Mouse (Mus musculus) 3134 (cell line): ENCODE data around the gene Lipf.

ENCODE experiments used
- DNase-seq: peaks from one replicate; pipeline ENCODE4 v3.0.0-alpha.2; 2011; ENCODE audit warnings: low spot score; ENCODE audit not compliant: insufficient read length; ENCODE audit errors: extremely low read depth

The Lipf gene

DNA sequence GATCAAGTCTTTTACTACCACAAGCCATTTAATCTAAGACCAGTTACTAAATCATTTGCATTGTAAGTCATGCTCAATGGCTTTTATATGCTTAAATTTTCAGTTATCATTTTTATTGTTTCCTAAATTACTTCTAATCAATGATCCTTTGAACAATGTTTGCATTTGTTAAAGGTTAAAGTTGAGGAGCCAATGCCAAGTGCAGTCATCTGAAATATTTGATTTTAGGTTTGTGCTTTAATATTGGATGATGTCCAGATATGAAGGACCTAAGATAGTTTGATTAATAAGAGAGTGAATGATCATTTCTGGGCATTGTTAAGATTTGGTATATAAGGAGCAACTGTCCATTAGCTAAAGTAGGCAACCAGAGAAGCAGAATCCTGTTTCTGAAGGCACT lies at the start of gene Lipf:
Gene Lipf, plus strand, starts transcription at position 301 of the 400 bp plus-strand sequence.
- no peak for DNase-seq

DNA sequence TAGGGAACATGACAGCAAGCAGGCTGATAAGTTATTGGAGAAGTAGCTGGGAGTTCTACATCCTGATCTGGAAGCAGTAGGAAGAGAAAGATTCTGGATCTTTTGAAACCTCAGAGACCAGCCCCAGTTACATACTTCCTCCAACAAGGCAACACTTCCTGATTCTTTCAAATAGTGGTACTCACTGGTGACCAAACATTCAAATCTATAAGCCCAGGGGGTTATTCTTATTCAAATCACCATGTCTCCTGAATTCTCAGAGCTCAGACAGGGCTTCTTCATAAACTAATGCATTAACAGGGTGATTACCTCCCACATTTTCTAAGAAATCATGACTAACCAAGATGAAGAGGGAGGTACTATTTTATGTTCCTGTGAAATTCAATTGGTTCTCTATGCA lies 36.9 kb upstream of the Lipf start:
- no peak for DNase-seq

DNA sequence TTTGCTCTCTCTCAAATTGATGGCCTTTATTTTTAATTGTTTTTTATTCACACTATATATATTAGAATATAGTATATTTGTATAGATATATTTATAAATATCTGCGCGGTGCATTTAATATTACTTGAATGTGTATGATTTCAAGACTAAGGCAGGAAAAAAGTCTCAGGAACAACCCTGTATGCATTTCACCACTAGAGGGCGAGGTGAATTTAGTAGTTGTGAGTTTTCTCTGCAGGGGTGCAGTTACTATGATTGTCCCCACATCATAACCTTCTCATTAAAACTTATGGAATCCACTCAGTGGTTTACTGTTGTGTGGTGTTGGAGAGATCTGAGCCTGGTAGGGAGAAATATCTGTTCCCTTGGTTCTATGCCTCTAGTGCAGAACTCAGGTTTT lies 18.0 kb downstream of the Lipf start:
- no peak for DNase-seq

DNA sequence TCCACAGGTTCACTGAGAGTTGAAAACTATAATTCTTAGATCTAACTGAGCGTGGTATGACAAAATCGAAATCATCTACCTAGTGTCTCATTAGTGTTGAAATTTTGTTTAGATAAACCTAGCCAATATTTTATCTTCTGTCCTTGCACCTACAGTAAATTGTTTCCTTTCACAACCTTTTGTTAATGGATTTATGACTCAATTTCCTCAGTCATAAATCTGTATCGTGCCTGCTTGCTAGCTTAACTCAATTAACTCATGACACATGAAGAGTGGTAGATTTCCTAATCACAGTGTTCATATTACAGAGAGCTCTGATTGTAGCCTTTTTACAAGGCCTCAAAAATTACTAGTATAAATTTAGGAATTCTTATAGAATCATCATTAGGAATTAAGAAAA lies 22.1 kb downstream of the Lipf start:
- no peak for DNase-seq

DNA sequence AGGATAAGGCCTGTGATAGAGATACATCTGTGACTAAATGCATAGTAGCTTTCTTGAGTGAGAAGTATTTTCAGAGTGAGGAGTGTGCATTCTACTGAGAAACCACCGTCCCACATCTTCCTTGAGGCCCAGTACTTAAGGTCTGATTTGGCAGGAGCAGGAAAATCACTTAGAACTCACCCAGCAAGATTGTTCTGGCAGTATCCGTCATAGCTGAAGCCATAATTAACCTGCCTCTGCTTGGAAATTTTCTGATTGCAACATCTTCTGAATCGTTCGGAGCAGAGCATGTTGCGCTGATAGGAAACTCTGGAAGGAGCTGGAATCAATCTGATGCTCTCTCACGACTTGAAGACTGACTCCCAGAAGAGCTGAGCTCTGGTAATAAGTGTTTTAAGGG lies 47.0 kb downstream of the Lipf start, which contains the start of gene Lipk:
Gene Lipk, plus strand, starts transcription at position 289 of the 400 bp plus-strand sequence.
- DNase-seq = no peak

DNA sequence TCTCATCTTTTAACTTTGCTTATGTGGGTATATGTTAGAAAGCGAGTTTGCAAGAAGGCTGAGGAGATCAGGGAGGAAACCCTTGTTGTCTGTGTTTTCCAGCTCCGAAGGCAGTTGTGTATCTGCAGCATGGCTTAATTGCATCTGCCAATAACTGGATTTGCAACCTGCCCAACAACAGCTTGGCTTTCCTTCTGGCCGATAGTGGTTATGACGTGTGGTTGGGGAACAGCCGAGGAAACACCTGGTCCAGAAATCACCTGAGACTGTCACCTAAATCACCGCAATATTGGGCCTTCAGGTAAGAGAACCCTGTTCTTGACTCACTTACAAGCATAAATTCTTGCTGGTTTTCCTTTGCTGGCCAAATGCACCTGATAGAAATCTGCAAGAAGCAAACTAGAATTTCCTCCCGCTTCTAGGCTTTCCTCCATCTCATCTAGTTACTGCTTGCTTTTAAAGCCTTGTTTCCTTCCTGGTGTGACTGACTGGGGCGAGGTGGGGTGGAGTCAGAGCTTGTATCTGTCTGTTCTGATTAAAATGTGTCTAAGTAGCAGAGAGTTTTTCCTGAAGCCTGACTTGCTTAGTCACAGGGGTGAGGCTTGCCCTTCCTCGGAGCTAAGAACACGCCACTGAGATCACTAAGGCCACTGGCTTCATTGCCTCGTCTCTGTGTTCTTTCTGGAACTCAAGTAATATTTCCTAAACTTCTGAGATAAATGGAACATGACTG lies 60.6 kb downstream of the Lipf start:
- no peak for DNase-seq

DNA sequence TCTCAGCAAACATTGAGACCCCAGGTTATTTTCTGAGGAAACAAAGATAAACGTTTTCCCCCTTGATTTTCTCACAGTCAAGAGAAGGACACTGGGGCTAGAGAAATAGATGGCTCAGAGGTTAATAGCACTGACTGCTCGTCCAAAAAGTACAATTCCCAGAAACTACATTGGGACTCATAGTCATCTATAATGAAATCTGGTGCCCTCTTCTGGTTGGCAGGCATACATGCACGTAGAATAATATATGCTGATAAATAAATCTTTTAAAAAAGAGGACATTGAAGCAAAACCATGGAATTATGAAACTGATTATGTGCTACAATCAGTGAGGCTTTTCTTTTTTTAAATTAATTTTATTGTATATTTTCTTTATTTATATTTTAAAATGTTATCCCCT lies 61.8 kb downstream of the Lipf start:
- no peak for DNase-seq
